Mouse (Mus musculus) ES-Bruce4 (cell line): ENCODE results near the gene Trpm2. TPM values are rescaled to one million over a fixed set of nuclear protein-coding genes. Genes with fewer than 3 reads are reported as not detected.

ENCODE experiments used
- H3K27ac ChIP-seq: 2 replicates; pipeline ENCODE4 v1.5.1; 2012; ENCODE audit warnings: low read length, inconsistent platforms; ENCODE audit not compliant: insufficient read depth
- H3K27me3 ChIP-seq: 2 replicates; pipeline ENCODE4 v1.6.1; 2012; ENCODE audit warnings: mild to moderate bottlenecking, low read length, inconsistent platforms; ENCODE audit not compliant: control insufficient read depth, poor library complexity, insufficient read depth, severe bottlenecking
- H3K36me3 ChIP-seq: 2 replicates; pipeline ENCODE4 v1.6.1; 2012; ENCODE audit warnings: inconsistent platforms, mild to moderate bottlenecking, low read length, moderate library complexity; ENCODE audit not compliant: control insufficient read depth, poor library complexity, insufficient read depth, severe bottlenecking
- H3K4me1 ChIP-seq: one replicate; pipeline ENCODE4 v1.8.1; 2011; ENCODE audit warnings: low read length; ENCODE audit not compliant: control insufficient read depth, insufficient read depth
- H3K4me3 ChIP-seq: 2 replicates; pipeline ENCODE4 v1.5.1; 2011; ENCODE audit warnings: low read depth, mild to moderate bottlenecking, low read length
- H3K9ac ChIP-seq: 2 replicates; pipeline ENCODE4 v1.6.1; 2012; ENCODE audit warnings: low read depth, mild to moderate bottlenecking, inconsistent platforms; ENCODE audit not compliant: poor library complexity, severe bottlenecking
- H3K9me3 ChIP-seq: replicated peaks from 2 replicates; pipeline ENCODE4 v1.6.1; 2012; ENCODE audit warnings: mild to moderate bottlenecking, low read length, inconsistent platforms; ENCODE audit not compliant: control insufficient read depth, poor library complexity, insufficient read depth, severe bottlenecking
- CTCF ChIP-seq: IDR thresholded peaks from one replicate; pipeline ENCODE4 v1.8.1; 2011; ENCODE audit warnings: low read depth, low read length
- EP300 ChIP-seq: IDR thresholded peaks from 2 replicates; pipeline ENCODE4 v1.6.1; 2011; ENCODE audit warnings: low read depth, low read length; ENCODE audit not compliant: insufficient read depth
- POLR2A ChIP-seq: IDR thresholded peaks from one replicate; pipeline ENCODE4 v1.8.1; 2011; ENCODE audit warnings: low read length; ENCODE audit not compliant: insufficient read depth
- polyA plus RNA-seq: library from polyadenylated mRNA; stranded (reverse); fragments of >200 nt; gene quantifications from 2 replicates; pipeline ENCODE4 v1.2.4, GENCODE M21; 2011; ENCODE audit warnings: low read depth; ENCODE audit not compliant: missing spikeins, insufficient read depth, insufficient read length

Gene Trpm2
- polyA plus RNA-seq, 1 experiment: 0.07 TPM

DNA sequence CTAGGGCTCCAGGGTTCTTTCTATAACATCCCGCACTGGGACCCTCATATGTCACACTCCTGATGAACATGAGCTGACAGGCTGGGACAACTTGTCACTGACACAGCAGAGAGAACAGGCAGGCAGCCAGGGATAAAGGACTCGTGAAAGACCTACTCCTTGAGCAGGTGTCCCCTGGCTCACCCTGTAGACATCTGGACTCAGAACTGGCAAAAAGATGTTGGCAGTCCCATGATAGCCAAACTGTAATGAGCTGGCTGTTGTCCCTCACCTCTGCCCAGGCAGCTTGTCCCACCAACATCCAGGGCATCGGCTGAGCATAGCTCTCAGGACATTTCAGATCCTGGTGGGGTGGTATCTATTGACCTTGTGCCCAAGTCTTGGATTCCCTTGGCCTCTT, 25.3 kb upstream of the Trpm2 start:
- H3K4me3 ChIP-seq: no peak overlapping the region
- H3K27me3 ChIP-seq: no peaks in the 10 kb centered on the region
- H3K27ac ChIP-seq: no peak overlapping the region
- 0 out of 2 replicates have a peak, but pooled peaks cover 13% of the 10 kb centered on the region for H3K36me3 ChIP-seq
- no peak overlapping the region for H3K9ac ChIP-seq
- no peaks in the 10 kb centered on the region for H3K9me3 ChIP-seq
- TF ChIP-seq EP300 (no peak), POLR2A (no peak), CTCF (no peak)
- H3K4me1 ChIP-seq: no peaks in the 10 kb centered on the region

- Histone ChIP-seq H3K36me3 (peaks cover 14% of the 10 kb centered on the region), H3K27ac (no peak overlapping the region), H3K9ac (no peak overlapping the region), H3K9me3 (no peaks in the 10 kb centered on the region), H3K4me1 (no peaks in the 10 kb centered on the region), H3K4me3 (no peak overlapping the region), H3K27me3 (no peaks in the 10 kb centered on the region)
- TF ChIP-seq POLR2A: no peak
These were observed 15.4 kb upstream of the Trpm2 start for GRCm38 (mm10) chr10:77985775-77986174.

GRCm38 (mm10) chr10:77984660-77985059, 14.3 kb upstream of the Trpm2 start:
- no peak overlapping the region for H3K4me3 ChIP-seq
- H3K9me3 ChIP-seq: no peaks in the 10 kb centered on the region
- no peak overlapping the region for H3K9ac ChIP-seq
- no peaks in the 10 kb centered on the region for H3K4me1 ChIP-seq
- H3K36me3 ChIP-seq: peaks cover 11% of the 10 kb centered on the region
- no peak overlapping the region for H3K27ac ChIP-seq
- H3K27me3 ChIP-seq: no peaks in the 10 kb centered on the region
- peak; percentile 75 for TF ChIP-seq CTCF
- no peak for TF ChIP-seq POLR2A

DNA sequence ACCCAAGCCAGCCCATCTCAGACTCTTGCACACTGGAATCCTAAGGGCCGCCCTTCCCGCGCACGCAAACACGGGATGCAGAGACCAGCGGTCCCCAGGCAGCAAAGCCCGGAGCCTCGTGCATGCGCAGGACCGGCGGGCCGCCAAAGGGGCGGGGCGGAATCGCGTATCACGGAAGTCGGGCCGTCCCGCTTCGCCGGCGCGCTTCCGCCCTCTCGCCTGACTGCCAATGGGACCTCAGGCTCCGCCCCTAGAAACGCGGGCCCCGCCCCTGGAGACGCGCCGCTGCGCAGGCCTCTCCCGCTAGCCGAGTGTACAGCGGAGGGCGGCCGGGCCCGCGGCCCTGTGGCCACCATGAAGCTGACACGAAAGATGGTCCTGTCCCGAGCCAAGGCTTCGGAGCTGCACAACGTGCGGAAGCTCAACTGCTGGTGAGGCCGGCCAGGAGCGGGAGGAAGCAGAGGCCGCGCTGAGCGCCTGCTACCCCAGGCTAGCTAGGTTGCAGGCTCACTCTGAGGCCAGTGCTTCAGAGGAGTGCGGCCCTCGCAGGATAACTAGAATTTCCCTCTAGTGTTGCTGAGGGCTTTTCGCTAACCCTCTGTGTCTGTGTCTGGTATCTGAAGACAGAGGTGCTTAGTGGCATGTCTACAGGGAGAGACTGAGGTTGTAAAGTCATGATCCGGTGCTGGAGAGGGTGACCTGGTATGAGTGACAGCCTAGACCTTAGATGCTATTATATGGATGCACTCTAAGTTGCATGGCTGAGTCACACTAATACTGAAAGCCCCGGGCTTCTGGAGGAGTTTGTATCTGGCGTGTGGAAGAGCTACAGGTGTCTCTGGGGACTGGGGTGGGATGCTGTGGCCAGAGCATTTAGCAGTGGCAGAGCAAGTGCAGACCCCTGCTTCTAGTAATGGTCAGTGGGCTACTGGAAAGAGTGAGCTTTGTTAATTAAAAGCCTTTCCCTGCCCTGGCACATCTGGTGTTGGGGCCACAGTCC, 8.3 kb upstream of the Trpm2 start, which contains the start of gene 1810043G02Rik:
Gene 1810043G02Rik, plus strand, starts transcription at position 174 of the 1,000 bp plus-strand sequence.
- Histone ChIP-seq H3K27ac (no peak within 1 kb of the TSS), H3K27me3 (no peaks in the 10 kb centered on the region), H3K4me3 (peak within 1 kb of the TSS; percentile 82), H3K36me3 (no peaks in the 10 kb centered on the region), H3K9ac (peak within 1 kb of the TSS; percentile 41), H3K4me1 (no peaks in the 10 kb centered on the region), H3K9me3 (no peaks in the 10 kb centered on the region)
- no peak for TF ChIP-seq CTCF
- no peak for TF ChIP-seq EP300
- TF ChIP-seq POLR2A: peak; percentile 42

GRCm38 (mm10) chr10:77976458-77977150, 6.2 kb upstream of the Trpm2 start:
- H3K9ac ChIP-seq: no peak overlapping the region
- no peaks in the 10 kb centered on the region for H3K4me1 ChIP-seq
- TF ChIP-seq EP300 (no peak), POLR2A (no peak), CTCF (no peak)
- H3K27ac ChIP-seq: no peak overlapping the region
- H3K36me3 ChIP-seq: no peaks in the 10 kb centered on the region
- H3K4me3 ChIP-seq: no peak overlapping the region
- H3K9me3 ChIP-seq: no peaks in the 10 kb centered on the region
- H3K27me3 ChIP-seq: no peaks in the 10 kb centered on the region

- no peaks in the 10 kb centered on the region for H3K4me1 ChIP-seq
These were observed 5.3 kb upstream of the Trpm2 start for GRCm38 (mm10) chr10:77975653-77976052.

More at GRCm38 (mm10) chr10:77975653-77976052, 5.3 kb upstream of the Trpm2 start:
- H3K4me3 ChIP-seq: no peak overlapping the region
- H3K9me3 ChIP-seq: no peaks in the 10 kb centered on the region
- H3K36me3 ChIP-seq: no peaks in the 10 kb centered on the region
- H3K27ac ChIP-seq: no peak overlapping the region
- H3K9ac ChIP-seq: no peak overlapping the region
- TF ChIP-seq EP300: no peak
- TF ChIP-seq POLR2A: no peak
- no peak for TF ChIP-seq CTCF
- no peaks in the 10 kb centered on the region for H3K27me3 ChIP-seq
